Mouse (Mus musculus) embryonic fibroblast, embryonic 13.5 days (primary cell): ENCODE results near the gene Alg1. TPM values are rescaled to one million over a fixed set of nuclear protein-coding genes. Genes with fewer than 3 reads are reported as not detected.
A peak's percentile ranks its signal among the peaks of the same experiment; 100 is the strongest.

Source experiments
- H3K27ac ChIP-seq: 2 replicates; pipeline ENCODE4 v1.5.1; 2012; ENCODE audit warnings: low read length, control low read depth, inconsistent platforms; ENCODE audit not compliant: insufficient read depth
- H3K4me1 ChIP-seq: 2 replicates; pipeline ENCODE4 v1.6.1; 2011; ENCODE audit warnings: low read length; ENCODE audit not compliant: control insufficient read depth, insufficient read depth
- H3K4me3 ChIP-seq: 2 replicates; pipeline ENCODE4 v1.5.1; 2011; ENCODE audit warnings: mild to moderate bottlenecking, control low read depth, low read length; ENCODE audit not compliant: insufficient read depth
- CTCF ChIP-seq: IDR thresholded peaks from 2 replicates; pipeline ENCODE4 v1.5.1; 2011; ENCODE audit warnings: mild to moderate bottlenecking, control low read depth, low read length, moderate library complexity, borderline replicate concordance; ENCODE audit not compliant: insufficient read depth
- POLR2A ChIP-seq: IDR thresholded peaks from 2 replicates; pipeline ENCODE4 v1.6.1; 2011; ENCODE audit warnings: low read depth, mild to moderate bottlenecking, control low read depth, low read length, moderate library complexity
- polyA plus RNA-seq: library from polyadenylated mRNA; stranded (reverse); fragments of >200 nt; gene quantifications from 2 replicates; pipeline ENCODE4 v1.2.4, GENCODE M21; 2011; ENCODE audit warnings: low read depth; ENCODE audit not compliant: missing spikeins, insufficient read length

Alg1 gene
- 20.6 TPM in 2 replicates for polyA plus RNA-seq

DNA sequence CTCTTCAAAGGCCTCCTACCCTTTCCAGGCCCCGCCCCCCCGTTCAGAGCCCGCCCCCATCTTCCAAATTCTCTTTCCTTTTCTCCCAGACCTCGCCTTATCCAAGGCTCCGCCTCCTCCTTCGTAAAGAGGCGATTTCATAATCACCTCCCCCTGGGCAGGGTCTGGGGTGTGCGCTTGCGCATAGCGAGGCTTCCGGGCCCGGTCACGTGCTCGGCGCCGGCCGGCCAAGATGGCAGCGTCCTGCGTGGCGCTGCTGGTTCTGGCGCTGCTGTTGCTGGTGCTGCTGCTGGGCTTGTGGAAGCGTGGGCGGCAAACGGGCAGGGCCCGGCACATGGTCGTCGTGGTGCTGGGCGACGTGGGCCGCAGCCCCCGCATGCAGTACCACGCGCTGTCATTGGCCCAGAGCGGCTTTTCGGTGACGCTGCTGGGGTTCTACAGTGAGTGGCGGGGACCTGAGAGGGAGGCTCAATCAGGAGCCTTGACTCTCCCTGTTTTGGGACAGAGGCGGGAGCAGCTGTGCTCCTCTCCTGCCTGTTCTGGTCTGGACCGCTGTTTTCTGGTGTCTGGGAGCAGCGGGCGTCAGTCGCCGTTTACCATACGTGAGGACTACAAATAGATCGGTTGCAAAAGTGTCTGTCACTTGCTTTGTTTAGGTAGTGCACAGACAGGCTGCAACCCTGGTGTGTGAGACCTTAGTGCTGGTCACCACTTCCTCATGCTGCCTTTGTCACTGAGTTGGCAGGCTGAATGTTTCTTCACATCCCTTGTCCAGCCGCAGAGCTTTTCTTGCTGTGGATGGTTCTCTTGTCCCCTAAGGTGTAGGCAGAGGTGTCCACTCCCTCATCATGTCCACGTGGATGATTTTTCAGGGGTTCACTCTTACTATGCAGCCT lies at the start of gene Alg1:
Gene Alg1 (plus strand): TSS at position 204 of the 896 bp plus-strand sequence.
- H3K4me3 ChIP-seq = peak within 1 kb of the TSS; percentile 73
- TF ChIP-seq CTCF (no peak), POLR2A (peak; percentile 99)
- peak within 1 kb of the TSS; percentile 24; the same call in 1 of the 2 replicates for H3K27ac ChIP-seq

GRCm38 (mm10) chr16:5184101-5184500 lies 49.3 kb upstream of the Alg1 start:
- no peak for TF ChIP-seq CTCF
- TF ChIP-seq POLR2A = no peak
- Histone ChIP-seq H3K27ac (no peak overlapping the region), H3K4me1 (no peaks in the 10 kb centered on the region)

More for the DNA sequence above, at the start of gene Alg1:
- 0 out of 2 replicates have a peak, but pooled peaks cover 3% of the 10 kb centered on the region for H3K4me1 ChIP-seq

DNA sequence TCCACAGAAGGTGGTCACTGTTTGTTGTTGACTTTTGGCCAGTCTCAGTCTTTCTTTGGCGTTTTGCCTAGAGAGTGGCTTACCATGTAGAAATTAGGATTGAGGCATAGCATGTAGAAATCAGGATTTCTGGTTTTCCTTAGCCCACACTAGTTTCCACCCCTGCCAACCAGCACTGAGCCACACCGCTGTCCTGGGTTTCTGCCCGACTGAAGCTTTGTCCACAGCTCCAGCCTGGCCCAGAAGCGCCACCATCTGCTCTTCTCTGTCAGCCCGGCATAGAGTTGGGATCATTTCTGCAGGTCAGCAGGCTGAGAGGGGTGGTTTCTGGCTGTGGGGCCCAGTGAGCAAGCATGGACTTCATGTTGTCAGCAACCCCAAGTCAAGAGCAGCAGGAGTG lies 48.5 kb upstream of the Alg1 start:
- Histone ChIP-seq H3K4me3 (no peak overlapping the region), H3K27ac (no peak overlapping the region), H3K4me1 (no peaks in the 10 kb centered on the region)
- no peak for TF ChIP-seq POLR2A
- TF ChIP-seq CTCF = no peak

More at GRCm38 (mm10) chr16:5184101-5184500, 49.3 kb upstream of the Alg1 start:
- H3K4me3 ChIP-seq = no peak overlapping the region

- TF ChIP-seq POLR2A = no peak
- TF ChIP-seq CTCF = no peak
These were observed 47.7 kb upstream of the Alg1 start for GRCm38 (mm10) chr16:5185691-5186090.

GRCm38 (mm10) chr16:5186234-5186633 lies 47.2 kb upstream of the Alg1 start:
- no peaks in the 10 kb centered on the region for H3K4me1 ChIP-seq
- no peak for TF ChIP-seq POLR2A
- no peak for TF ChIP-seq CTCF
- H3K27ac ChIP-seq = no peak overlapping the region
- H3K4me3 ChIP-seq = no peak overlapping the region

More at GRCm38 (mm10) chr16:5185691-5186090, 47.7 kb upstream of the Alg1 start:
- H3K27ac ChIP-seq = no peak overlapping the region
- H3K4me1 ChIP-seq = no peaks in the 10 kb centered on the region
- no peak overlapping the region for H3K4me3 ChIP-seq

- no peak overlapping the region for H3K4me3 ChIP-seq
- TF ChIP-seq CTCF (no peak), POLR2A (no peak)
- H3K4me1 ChIP-seq = no peaks in the 10 kb centered on the region
- no peak overlapping the region for H3K27ac ChIP-seq
These were observed 38.3 kb upstream of the Alg1 start for GRCm38 (mm10) chr16:5195080-5195479.

GRCm38 (mm10) chr16:5202681-5203080 lies 30.7 kb upstream of the Alg1 start:
- Histone ChIP-seq H3K4me3 (peak overlapping the region; percentile 79), H3K27ac (no peak overlapping the region), H3K4me1 (peaks cover 3% of the 10 kb centered on the region; the same call in 1 of the 2 replicates)
- TF ChIP-seq POLR2A (no peak), CTCF (peak; percentile 64; the same call in 1 of the 2 replicates)

DNA sequence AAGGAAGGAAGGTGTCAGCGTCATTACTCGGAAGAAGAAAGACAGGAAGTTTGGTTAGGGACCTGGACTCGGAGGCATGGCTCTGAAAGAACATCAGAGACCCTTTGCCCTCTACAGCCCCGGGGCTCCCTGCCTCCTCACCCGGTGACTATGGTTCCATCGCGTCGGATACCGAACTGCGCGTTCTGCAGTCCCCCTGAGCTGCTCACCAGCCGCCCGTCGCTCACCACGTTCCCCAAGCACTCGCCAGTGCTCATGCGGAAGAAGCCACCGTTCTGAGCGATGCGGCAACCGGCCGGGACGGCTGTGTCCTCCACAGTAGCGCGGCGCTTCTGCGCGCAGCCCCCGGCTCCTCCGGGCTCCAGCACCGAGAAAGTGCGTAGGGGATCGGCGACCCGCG lies 30.2 kb upstream of the Alg1 start:
- Histone ChIP-seq H3K4me3 (peak overlapping the region; percentile 79), H3K27ac (no peak overlapping the region), H3K4me1 (peaks cover 3% of the 10 kb centered on the region; the same call in 1 of the 2 replicates)
- TF ChIP-seq CTCF = no peak
- TF ChIP-seq POLR2A = no peak

GRCm38 (mm10) chr16:5203668-5204433 lies 29.6 kb upstream of the Alg1 start, which contains the start of gene Nagpa:
Nagpa (minus strand) TSS chr16:5204012.
- H3K4me3 ChIP-seq = peak within 1 kb of the TSS; percentile 79
- no peak within 1 kb of the TSS for H3K27ac ChIP-seq
- TF ChIP-seq POLR2A (peak; percentile 61), CTCF (no peak)
- peaks cover 3% of the 10 kb centered on the region; the same call in 1 of the 2 replicates for H3K4me1 ChIP-seq

GRCm38 (mm10) chr16:5205431-5205970 lies 27.9 kb upstream of the Alg1 start:
- Histone ChIP-seq H3K4me3 (no peak overlapping the region), H3K27ac (no peak overlapping the region), H3K4me1 (peaks cover 3% of the 10 kb centered on the region; the same call in 1 of the 2 replicates)
- TF ChIP-seq POLR2A = no peak
- TF ChIP-seq CTCF = no peak
